Mouse (Mus musculus): ENCODE data around the gene Lzic.

DNA sequence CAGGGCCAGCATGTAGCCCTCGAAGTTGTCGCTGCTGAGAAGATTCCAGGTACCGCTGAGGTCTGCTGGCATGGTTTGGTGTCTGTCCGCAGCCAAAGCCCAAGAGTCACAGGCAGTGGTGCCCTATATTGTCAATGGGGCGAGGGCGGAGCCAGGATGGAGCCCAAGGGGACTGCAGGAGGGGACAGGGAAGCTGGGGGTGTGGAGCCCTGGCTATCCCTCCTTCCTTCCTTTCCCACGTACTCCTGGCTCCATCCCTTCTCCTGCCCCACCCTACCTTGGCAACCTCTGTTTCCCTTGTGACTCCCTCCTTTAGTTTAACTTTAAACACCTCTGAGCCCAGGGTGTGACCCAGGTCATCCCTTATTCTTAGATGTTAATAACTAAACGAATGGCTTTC lies 30.1 kb upstream of the Lzic start, which contains the start of gene Rbp7:
- TF ChIP-seq CTCF (conservative IDR thresholded peaks at IDR 0.05; ENCODE audit: low read length) (no peak), POU5F1 (IDR thresholded peaks at IDR 0.05; ENCODE audit: borderline replicate concordance, low read length) (no peak)
